Mouse (Mus musculus) mouse embryonic stem cell (cell line): ENCODE results near the gene Pde4b.

Experiments
- in situ Hi-C, 2 experiments: fragments of 300-500 bp; cut with MboI; formaldehyde crosslinking; loops; 1 replicate in 1 of 2; 3 replicates in 1 of 2; pipeline ENCODE4 v1.14.3; 2019 to 2020; ENCODE audit warnings: low sequenced_read_pairs in 2 of 2, low pct_unique_long_range_greater_than_20kb in 1 of 2, mixed read lengths in 1 of 2; ENCODE audit not compliant: unreplicated experiment in 1 of 2

Pde4b gene

DNA sequence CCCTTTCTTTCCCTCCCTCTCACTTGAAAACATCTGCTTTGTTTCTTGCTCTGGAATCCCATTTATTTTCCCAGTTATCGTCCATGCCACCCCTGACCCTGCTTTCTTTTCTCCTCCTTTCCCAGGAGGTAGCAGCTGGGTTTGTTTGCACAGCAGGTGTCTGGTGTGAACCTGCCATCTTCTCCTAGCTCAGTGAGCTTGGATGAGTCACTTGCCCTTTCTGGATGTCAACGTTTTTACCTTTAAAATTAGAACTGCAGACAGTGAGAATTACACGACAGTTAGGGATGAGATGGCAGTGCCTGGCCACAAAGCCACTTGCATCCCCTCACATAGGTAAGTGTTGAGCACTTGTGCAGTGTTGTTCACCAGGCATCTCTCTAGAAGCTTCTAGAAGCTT is 84.3 kb downstream of the Pde4b start:
- in situ Hi-C loops = no loop called here

DNA sequence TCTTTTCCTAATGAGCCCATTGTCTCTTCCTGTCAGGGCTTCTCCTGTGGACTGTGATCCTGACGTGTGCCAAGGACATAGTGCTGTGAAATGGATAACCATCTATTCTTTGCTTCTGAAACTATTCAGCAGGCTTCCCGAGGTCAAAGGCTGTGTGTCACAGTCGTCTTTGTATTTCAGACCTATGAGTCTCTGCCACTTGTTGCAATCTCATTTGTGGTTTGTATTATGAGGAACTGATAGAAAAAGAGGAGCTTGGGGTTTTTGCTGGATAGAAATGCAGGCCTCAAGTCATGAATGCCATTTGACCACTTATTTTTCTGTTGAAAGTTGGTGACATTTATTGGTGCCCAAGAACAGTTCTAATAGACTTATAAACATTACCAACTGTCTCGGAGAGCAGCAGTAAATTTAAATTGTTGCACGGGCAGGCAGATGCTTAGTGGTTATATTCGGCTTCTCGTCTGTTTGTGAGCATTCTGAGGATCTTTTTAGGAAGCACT is 85.4 kb downstream of the Pde4b start:
- in situ Hi-C loops = no loop called here

DNA sequence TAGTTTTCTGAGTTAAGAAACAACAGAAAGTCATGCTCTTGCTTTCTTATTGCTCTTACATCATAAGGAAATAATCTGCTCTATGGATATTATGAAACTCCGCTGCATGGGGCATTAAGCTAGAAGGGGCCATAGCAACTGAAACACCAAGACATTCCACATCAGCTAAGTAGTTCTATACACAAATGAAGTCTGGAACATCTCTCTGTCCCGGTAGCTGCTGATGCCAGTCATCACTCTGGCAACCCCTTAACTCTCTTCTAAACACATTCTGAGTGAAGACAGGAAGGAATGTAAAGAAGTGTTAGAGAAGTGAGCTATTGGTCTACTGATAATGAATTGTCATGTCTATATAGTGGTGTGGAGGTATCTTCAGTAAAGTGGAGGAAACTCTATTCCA is 88.6 kb downstream of the Pde4b start:
- in situ Hi-C loops = no loop called here

DNA sequence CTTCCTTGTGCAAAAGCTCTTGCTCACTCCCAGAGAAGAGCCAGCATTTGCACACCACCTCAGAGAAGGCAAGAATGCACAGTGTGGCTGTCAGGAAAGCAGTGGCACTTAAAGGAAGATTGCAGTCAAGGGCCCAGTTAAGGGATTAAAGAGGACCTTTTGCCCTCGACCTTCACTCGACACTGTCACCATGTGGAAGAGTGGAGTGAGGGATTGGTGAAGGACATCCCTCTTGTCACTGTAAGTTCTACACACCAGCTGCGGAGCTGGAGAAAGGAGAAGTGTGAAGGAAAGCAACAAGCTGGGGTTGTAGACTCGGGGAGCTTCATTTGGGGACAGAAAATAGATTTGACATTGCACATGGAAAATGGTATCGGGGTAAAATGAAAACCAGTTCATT is 89.9 kb downstream of the Pde4b start:
- in situ Hi-C loops = no loop called here

- in situ Hi-C loops = no loop called here
Observed at GRCm38 (mm10) chr4:102186888-102187287, 99.5 kb downstream of the Pde4b start.

GRCm38 (mm10) chr4:102197707-102198106 is 110.4 kb downstream of the Pde4b start:
- in situ Hi-C loops = no loop called here

DNA sequence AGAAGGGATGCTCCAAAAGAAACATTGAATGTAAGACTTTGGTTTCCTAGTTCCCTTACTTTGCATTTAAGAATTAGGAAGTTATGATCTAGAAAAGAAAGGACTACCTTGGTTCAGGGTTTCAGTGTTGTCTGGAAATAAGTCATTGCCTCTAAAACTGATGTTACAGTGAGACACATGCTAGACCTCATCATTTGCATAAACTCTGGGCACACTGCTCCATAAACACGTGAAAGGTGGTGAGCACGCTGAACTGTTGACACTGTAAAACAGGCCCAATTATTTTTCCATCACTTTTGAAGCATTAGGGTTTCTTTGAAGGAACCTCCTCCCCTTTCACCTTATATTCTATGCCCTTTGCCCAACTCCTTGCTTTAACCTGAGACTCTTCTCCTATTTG is 122.4 kb downstream of the Pde4b start:
- in situ Hi-C loops = no loop called here

DNA sequence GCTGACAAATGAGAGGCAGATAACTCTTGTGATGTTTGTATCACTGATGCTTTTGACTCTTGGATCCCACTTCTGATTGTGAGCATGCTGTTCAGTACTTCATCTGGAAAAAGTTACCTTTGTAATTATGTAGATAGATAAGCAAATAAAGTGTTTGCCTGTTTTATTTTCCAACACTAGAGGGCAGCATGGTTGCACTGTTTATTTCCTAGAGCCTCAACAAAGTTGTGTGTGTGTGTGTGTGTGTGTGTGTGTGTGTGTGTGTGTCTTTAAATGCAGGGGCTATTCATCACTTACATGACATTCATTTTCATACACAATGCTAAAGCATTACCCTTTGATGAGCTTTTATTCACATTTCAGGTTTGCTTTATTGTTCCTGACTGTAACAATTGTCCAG is 139.4 kb downstream of the Pde4b start:
- in situ Hi-C loops = loop anchor here (10.0 to 25.0 kb wide), 2 partner anchors 258 to 436 kb away; no protein-coding TSS in a partner anchor

GRCm38 (mm10) chr4:102228953-102229586 is 141.7 kb downstream of the Pde4b start:
- in situ Hi-C loops = loop anchor here (10.0 to 25.0 kb wide), 2 partner anchors 256 to 433 kb away; no protein-coding TSS in a partner anchor

DNA sequence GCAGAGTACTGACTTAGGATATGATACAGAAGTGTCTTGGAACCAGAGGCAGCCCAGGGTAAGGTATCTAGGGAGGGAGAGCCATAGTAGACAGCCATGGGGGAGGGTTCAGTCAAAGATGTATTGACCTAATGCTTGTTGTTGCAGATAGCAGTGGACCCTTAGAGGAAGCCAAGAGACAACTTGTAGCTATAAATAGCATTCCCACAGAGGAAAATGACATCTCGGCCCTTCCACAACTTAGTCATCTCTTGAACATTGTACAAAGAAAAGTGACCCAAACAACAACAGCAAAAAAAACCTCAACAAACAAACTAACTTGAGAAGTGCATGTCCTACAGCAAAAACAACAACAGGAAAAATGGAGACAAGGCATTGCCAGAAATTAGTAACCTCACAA is 143.6 kb downstream of the Pde4b start:
- in situ Hi-C loops = loop anchor here (25.0 kb wide), 1 partner anchor 431 kb away; no protein-coding TSS in a partner anchor

- in situ Hi-C loops = loop anchor here (25.0 kb wide), 1 partner anchor 429 kb away; no protein-coding TSS in a partner anchor
Observed at GRCm38 (mm10) chr4:102233633-102234032, 146.3 kb downstream of the Pde4b start.

DNA sequence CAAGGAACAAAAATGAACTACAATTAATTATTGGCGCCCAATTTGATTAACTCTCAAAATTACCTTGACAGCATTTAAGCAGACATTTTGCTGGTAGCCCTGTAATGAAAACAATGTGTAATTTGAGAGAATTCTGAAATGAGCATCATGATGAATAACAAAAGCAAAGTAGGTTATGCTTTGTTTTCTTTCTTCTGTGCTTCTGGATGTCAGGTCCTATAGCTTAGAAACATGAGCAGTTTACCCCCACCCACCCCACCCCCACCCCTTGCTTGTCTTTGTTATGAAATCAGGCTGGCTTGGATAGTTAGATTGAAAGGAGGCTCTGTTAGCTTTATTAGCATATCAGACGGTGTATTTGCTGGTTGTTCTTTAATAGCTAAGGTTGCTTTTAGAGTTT is 147.8 kb downstream of the Pde4b start:
- in situ Hi-C loops = loop anchor here (25.0 kb wide), 1 partner anchor 427 kb away; no protein-coding TSS in a partner anchor

- in situ Hi-C loops = loop anchor here (25.0 kb wide), 1 partner anchor 423 kb away; no protein-coding TSS in a partner anchor
Observed at GRCm38 (mm10) chr4:102239102-102239501, 151.8 kb downstream of the Pde4b start.

DNA sequence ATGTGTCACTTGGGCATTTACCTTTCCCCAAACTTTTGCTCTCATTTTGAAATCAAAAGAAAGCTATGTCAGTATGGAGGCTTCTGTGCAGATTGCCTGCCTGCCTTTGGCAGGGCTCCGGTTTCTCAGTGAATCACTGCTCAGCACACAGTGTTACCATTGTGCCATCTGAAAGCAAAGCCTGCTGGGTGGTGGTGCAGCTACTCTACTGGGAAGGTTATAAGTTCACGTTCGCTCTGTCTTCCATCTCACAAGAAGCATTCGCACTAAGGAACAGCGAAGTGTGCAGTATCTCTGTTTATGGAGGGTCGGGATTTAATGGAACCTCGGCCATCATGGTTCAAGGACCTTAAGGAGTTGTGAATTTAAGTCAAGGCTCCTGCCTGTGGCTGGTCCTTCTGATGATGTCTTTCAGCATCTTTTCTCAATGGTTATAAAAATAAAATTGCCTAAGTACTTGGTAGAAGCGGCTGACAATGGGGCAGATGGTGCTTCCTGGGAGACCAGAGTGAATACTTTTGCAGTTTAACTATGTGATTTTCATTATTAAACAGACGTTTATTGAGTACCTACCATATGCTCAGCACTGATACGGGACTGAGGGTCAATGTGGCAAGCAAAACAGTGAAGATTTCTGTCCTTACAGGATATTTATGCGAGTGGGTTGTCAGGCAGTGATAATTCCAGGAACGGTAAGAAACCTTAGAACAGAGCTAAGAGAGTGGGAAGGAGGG is 152.5 kb downstream of the Pde4b start:
- in situ Hi-C loops = loop anchor here (25.0 kb wide), 1 partner anchor 422 kb away; no protein-coding TSS in a partner anchor

GRCm38 (mm10) chr4:102240754-102241427 is 153.5 kb downstream of the Pde4b start:
- in situ Hi-C loops = loop anchor here (25.0 kb wide), 1 partner anchor 421 kb away; no protein-coding TSS in a partner anchor

- in situ Hi-C loops = no loop called here
Observed at GRCm38 (mm10) chr4:102253994-102254393, 166.7 kb downstream of the Pde4b start.

GRCm38 (mm10) chr4:102254466-102255294 is 167.3 kb downstream of the Pde4b start:
- in situ Hi-C loops = no loop called here

GRCm38 (mm10) chr4:102255295-102255670 is 167.9 kb downstream of the Pde4b start:
- in situ Hi-C loops = no loop called here
